Mouse (Mus musculus) midbrain, embryonic 10.5 days (tissue): ENCODE measurements at regions not wholly inside any gene's neighbourhood (a gene's known extent, or its start where the extent isn't known, plus 50 kb on each side); places are given as distances from the start of the nearest gene placed in this dataset.
"Not testable (repeated sequence)": the region's sequence is repeated elsewhere in the genome, so short reads cannot be mapped to it uniquely, and the experiment has no call there.

Source experiments
- DNase-seq: peaks from one replicate; pipeline ENCODE4 v3.0.0-alpha.2; 2017; ENCODE audit warnings: low spot score
- H3K27ac ChIP-seq: fragments of 300-500 bp; sonication (generic); replicated peaks from 2 replicates; pipeline ENCODE4 v1.5.1; 2016; ENCODE audit warnings: mild to moderate bottlenecking
- H3K27me3 ChIP-seq: fragments of 300-500 bp; sonication (generic); 2 replicates; pipeline ENCODE4 v1.6.1; 2016; ENCODE audit warnings: low read depth, mild to moderate bottlenecking; ENCODE audit not compliant: poor library complexity, severe bottlenecking
- H3K36me3 ChIP-seq: fragments of 300-500 bp; sonication (generic); 2 replicates; pipeline ENCODE4 v1.6.1; 2016; ENCODE audit warnings: mild to moderate bottlenecking, moderate library complexity
- H3K4me1 ChIP-seq: fragments of 300-500 bp; sonication (generic); 2 replicates; pipeline ENCODE4 v1.6.1; 2016
- H3K4me3 ChIP-seq: fragments of 300-500 bp; sonication (generic); 2 replicates; pipeline ENCODE4 v1.5.1; 2016; ENCODE audit warnings: mild to moderate bottlenecking, moderate library complexity
- H3K9me3 ChIP-seq: fragments of 300-500 bp; sonication (generic); replicated peaks from 2 replicates; pipeline ENCODE4 v1.6.1; 2016; ENCODE audit warnings: mild to moderate bottlenecking
- WGBS: fragments of 180-500 bp; shearing (Covaris S2); methylation state at CpG from one replicate; pipeline ENCODE4 v1.1.7; 2016; 5-methylcytosine and 5-hydroxymethylcytosine counted together

DNA sequence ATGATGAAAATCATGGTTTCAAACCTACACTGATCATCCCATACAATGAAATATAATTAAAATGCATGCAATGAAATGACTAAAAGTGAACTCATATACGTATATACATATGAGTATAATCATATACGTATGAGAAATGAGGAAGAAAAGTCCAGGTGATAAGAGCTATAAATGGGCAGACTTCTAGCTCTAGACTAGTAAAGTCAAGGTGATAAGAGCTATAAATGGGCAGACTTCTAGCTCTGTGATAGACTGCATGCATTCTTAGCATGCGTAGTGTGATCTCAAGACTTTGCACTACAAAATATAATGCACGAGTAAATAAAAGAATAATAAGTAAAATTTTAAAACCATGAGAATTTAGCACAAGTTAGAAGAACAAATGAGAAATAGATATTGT is 606.2 kb upstream of the Gpc5 start:
- WGBS, result 95% methylated on average over 4 of the region's 4 CpGs
- no peak for DNase-seq
- Histone ChIP-seq H3K27ac (no peak overlapping the region), H3K4me1 (no peaks in the 10 kb centered on the region), H3K27me3 (no peaks in the 10 kb centered on the region), H3K9me3 (no peaks in the 10 kb centered on the region), H3K4me3 (no peak overlapping the region), H3K36me3 (no peaks in the 10 kb centered on the region)

DNA sequence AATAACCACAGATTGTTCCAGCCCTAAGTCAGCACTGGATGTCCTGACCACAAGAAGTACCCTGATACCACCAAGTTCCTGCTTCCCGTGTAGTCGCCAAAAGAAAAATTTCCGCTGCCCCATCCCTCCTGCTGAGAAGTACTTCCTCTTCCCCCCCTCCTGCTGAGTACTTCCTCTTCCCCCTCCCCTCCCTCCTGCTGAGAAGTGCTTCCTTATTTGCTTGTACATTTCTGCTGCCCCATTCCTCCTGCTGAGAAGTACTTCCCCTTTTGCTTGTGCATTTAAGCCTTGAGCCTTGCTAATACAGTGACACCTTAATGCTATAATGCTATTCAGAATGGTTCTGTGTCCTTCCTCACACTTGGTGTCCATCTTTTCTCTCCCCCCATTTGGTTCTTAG is 598.6 kb upstream of the Gpc5 start:
- WGBS, result 88% methylated on average over 3 of the region's 3 CpGs
- not testable (repeated sequence) for DNase-seq, H3K27ac ChIP-seq, H3K4me3 ChIP-seq, H3K27me3 ChIP-seq, H3K4me1 ChIP-seq, H3K36me3 ChIP-seq, H3K9me3 ChIP-seq

DNA sequence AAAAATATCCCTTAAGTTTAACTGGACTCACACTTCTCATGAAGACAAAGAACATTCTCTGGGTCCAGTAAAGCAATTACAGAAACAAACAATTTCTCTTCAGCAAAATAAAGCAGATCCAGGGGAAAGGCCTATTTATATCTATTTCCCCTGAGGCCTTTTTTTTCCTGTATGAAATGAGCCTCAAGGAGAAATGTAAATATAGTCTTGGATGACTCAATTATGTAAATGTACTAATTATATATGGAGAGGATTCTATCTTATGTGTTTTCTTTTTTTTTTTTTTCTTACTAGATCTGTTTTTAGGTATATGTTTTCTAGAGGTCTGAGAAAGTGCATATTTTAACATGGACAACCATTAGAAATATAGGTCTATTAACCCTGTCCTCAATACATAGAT is 587.0 kb upstream of the Gpc5 start:
- no peak for DNase-seq
- no peaks in the 10 kb centered on the region for H3K36me3 ChIP-seq
- no peak overlapping the region for H3K4me3 ChIP-seq
- H3K4me1 ChIP-seq, result no peaks in the 10 kb centered on the region
- H3K27ac ChIP-seq, result no peak overlapping the region
- H3K9me3 ChIP-seq, result no peaks in the 10 kb centered on the region
- H3K27me3 ChIP-seq, result no peaks in the 10 kb centered on the region

DNA sequence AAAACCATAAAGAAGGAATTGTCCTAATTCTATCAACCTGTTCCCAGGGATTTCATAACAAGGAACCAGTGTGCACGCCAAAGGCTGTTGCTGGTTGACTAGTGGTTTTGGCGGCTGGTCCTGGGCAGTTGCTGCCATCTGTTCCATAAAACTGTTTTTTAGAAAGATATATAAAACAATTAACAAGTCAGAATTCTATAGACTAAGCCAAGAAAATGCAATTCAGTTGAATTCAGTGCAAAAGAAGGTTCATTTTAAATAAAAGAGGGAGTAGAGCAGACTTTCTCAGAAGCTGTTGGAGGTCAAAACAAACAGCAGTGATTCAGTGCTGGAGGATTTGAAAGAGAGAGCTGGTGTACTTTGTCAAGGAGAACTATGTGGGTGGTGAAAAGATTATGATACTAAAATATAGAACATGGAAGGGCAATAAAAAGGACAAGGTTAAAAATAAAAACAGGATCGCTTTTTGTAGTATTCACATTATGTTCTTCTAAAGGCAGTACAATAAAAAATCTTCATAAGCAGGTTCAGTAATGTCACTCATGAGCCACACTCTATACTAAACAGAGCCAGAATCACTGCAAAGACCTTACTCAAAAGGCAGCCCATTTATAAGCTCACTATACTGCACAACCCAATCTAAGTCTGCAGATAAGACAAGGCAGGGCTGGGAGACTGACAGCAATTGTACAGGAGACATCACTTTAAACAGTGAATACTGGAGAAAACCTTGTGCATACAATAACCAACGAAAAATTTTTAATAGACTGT is 543.9 kb upstream of the Gpc5 start:
- H3K27ac ChIP-seq, result no peak overlapping the region
- DNase-seq, result no peak
- WGBS, result 86% methylated on average over 4 of the region's 4 CpGs
- H3K4me1 ChIP-seq, result no peaks in the 10 kb centered on the region
- no peaks in the 10 kb centered on the region for H3K27me3 ChIP-seq
- no peaks in the 10 kb centered on the region for H3K9me3 ChIP-seq
- H3K4me3 ChIP-seq, result no peak overlapping the region
- H3K36me3 ChIP-seq, result no peaks in the 10 kb centered on the region

DNA sequence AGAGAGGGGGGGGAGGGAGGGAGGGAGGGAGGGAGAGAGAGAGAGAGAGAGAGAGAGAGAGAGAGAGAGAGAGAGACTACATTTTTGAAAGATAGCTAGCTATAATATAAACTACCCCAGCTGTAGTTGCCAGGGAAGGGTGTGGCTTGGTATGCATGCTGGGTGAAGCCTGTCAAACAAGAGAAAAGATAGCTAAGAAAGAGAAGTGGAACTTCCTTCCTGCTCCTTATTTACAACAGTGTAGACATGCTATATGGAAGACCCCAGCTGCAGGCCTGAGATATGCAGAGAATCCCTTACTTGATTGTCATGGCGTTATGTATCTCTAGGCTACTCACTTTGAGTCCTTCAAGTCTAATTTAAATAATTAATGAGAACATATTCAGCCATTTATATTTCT is 542.9 kb upstream of the Gpc5 start:
- DNase-seq, result no peak
- Histone ChIP-seq H3K27ac (no peak overlapping the region), H3K9me3 (no peaks in the 10 kb centered on the region), H3K36me3 (no peaks in the 10 kb centered on the region), H3K4me1 (no peaks in the 10 kb centered on the region), H3K27me3 (no peaks in the 10 kb centered on the region), H3K4me3 (no peak overlapping the region)
- WGBS, result 89% methylated on average over 1 of the region's 1 CpGs

DNA sequence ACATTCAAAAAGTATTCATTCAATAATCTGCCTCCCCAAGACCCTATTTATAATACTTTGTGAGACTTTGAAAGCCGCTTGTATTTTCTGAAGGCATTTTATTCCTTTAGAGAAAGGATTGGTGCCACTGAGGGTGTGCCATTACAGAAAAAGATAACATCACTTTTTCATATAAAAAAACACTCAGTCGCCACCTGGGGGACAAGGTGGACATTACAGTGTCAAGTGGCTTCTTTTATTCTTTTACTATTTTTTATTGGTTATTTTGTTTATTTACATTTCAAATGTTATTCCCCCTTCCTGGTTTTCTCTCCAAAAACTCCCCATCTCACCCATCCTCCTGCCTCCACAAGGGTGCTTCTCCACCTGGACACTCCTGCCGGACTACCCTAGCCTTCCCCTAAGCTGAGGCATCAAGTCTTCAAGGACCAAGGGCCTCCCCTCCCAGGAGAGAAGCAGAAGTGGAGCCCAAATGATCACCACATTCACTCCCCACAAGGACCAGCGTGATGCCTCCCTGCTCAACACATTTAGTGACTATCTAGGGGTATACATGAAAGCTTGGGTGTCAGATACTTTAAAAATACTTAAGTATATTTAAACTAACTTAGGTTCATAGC is 525.5 kb upstream of the Gpc5 start:
- Histone ChIP-seq H3K4me3 (no peak overlapping the region), H3K27me3 (no peaks in the 10 kb centered on the region), H3K36me3 (no peaks in the 10 kb centered on the region), H3K27ac (no peak overlapping the region), H3K4me1 (0 out of 2 replicates have a peak, but pooled peaks cover 4% of the 10 kb centered on the region), H3K9me3 (no peaks in the 10 kb centered on the region)
- no peak for DNase-seq
- 52% methylated on average over 4 of the region's 4 CpGs for WGBS

DNA sequence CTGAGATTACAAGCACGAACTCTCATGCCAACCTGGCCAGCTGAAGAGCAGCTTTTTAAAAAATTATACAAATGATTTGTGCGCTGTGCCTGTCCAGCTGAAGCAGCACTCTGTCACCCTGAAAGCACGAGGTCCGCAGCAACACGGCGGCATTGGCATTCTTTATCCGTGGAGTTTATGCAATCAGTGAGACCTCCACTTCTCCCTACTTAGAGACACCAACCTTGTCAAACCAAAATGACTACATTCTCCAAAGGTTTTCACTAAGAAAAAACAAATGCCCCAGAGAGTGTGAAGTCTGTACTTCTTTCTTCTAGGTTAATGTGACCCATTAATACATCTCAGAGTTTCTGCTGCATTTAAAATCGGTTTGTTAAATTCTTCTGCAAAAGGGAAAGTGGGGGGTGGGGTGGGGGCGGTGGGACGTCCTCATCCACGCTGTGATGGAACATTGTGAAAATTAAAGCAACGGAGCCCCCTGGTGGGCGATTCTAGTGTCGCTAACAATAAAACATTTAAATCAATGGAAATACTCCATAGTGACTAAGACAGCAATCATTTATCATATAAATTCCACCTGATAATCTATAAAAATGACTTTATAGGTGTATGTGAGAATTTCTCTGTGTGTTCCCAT is 524.2 kb upstream of the Gpc5 start:
- 30% methylated on average over 14 of the region's 14 CpGs for WGBS
- DNase-seq, result peak; percentile 68
- 0 out of 2 replicates have a peak, but pooled peaks cover 4% of the 10 kb centered on the region for H3K4me1 ChIP-seq
- H3K27me3 ChIP-seq, result no peaks in the 10 kb centered on the region
- no peak overlapping the region for H3K27ac ChIP-seq
- H3K36me3 ChIP-seq, result no peaks in the 10 kb centered on the region
- H3K9me3 ChIP-seq, result no peaks in the 10 kb centered on the region
- 0 out of 2 replicates have a peak overlapping the region, but pooled peaks have one; percentile 20 for H3K4me3 ChIP-seq

DNA sequence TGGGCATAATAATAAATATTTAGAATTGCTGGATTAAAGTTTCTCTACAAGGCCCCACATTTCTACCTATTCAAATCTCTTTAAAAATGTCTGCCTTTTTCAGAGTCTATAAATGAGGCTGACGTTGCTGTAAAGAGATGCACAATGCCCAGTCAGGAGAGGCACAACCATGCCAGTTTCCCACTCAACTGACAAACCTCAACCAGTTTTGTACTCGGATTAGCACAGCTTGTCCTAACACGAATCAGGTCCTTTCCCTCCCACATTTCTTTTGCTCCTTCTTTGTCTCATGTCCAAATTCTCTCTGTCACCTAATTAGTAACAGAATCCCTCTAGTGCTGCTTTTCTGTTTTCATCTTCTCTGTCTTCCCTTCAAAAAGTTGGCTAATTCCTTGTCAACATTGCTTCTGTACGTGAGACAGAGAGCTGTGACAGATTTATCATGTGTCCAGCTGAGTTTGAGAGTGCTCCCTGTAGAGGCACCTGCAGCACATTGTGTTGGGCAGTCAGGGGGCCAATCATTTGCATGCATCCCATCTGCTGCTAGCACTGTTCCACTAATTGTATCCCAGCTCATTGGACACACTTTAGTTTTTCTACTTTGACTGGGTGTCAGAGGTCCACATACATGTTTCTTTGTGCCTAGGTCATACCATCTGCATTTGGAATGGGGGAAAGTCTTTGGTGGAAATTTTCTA is 504.5 kb upstream of the Gpc5 start:
- no peak for DNase-seq
- Histone ChIP-seq H3K9me3 (no peaks in the 10 kb centered on the region), H3K36me3 (no peaks in the 10 kb centered on the region), H3K27ac (no peak overlapping the region), H3K4me3 (no peak overlapping the region), H3K4me1 (peaks cover 3% of the 10 kb centered on the region; the same call in 1 of the 2 replicates), H3K27me3 (no peaks in the 10 kb centered on the region)
- 40% methylated on average over 4 of the region's 4 CpGs for WGBS

DNA sequence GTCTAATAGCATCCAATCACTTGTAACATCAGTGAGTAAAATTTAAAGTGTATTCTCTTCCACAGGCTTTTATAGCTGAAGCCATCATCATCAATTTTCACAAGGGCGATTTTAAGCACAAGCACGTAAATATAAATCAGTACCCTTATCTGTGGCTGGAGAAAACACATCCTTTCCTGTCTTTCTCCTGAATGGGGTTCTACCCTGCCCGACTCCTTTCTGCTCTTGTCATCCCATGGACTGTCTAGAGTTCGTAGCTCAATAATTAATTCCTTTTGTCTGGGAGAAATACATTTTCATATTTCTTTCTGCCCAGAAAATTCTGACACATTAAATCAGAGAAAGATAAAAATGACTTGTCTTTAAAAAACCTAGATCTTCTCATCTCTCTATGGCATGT is 482.7 kb upstream of the Gpc5 start:
- WGBS, result 91% methylated on average over 4 of the region's 4 CpGs
- Histone ChIP-seq H3K27ac (no peak overlapping the region), H3K4me1 (no peaks in the 10 kb centered on the region), H3K9me3 (no peaks in the 10 kb centered on the region), H3K36me3 (no peaks in the 10 kb centered on the region), H3K4me3 (no peak overlapping the region), H3K27me3 (no peaks in the 10 kb centered on the region)
- DNase-seq, result no peak

DNA sequence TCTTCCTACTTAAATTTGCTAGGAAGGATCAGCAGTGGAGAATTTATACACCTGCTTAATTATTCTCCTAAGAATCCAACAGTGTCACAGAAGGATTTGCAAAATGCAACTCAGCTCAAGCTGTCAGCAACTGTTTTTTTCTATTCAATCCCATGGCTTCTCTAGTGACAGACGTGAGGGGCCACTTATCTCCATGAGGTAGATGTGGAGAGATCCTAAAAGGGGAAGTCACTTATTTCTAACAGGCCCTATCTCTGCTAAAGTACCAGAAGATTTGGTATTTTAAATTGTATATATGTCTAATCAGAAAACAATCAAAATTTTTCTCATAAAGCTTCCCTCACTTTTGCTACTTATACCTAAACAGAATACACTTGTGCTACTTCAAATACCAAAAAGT is 479.6 kb upstream of the Gpc5 start:
- 67% methylated on average over 1 of the region's 1 CpGs for WGBS
- H3K27ac ChIP-seq, result no peak overlapping the region
- no peaks in the 10 kb centered on the region for H3K4me1 ChIP-seq
- H3K36me3 ChIP-seq, result no peaks in the 10 kb centered on the region
- no peaks in the 10 kb centered on the region for H3K9me3 ChIP-seq
- no peak overlapping the region for H3K4me3 ChIP-seq
- no peaks in the 10 kb centered on the region for H3K27me3 ChIP-seq
- DNase-seq, result no peak

DNA sequence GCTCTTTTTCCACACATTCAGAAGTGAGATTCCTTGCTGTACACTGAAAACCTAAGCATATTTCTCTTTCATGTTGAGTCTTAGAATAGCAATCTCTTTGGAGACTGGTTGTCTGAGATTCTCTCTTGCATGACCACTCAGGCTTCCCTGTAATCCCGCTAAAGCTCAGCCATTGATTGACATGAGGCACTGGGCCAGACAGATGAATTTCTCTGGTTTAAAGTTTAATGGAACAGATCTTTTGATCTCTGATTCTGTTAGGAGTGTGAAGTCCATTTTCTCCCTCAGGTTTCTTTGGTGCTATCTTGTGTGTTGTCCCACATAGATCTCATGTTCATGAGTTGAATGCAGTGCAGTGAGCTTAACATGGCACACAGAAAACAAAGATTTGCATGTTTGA is 435.4 kb upstream of the Gpc5 start:
- no peaks in the 10 kb centered on the region for H3K36me3 ChIP-seq
- H3K4me1 ChIP-seq, result no peaks in the 10 kb centered on the region
- no peaks in the 10 kb centered on the region for H3K9me3 ChIP-seq
- 66% methylated on average over 1 of the region's 1 CpGs for WGBS
- H3K27ac ChIP-seq, result no peak overlapping the region
- no peak overlapping the region for H3K4me3 ChIP-seq
- no peaks in the 10 kb centered on the region for H3K27me3 ChIP-seq
- DNase-seq, result no peak

DNA sequence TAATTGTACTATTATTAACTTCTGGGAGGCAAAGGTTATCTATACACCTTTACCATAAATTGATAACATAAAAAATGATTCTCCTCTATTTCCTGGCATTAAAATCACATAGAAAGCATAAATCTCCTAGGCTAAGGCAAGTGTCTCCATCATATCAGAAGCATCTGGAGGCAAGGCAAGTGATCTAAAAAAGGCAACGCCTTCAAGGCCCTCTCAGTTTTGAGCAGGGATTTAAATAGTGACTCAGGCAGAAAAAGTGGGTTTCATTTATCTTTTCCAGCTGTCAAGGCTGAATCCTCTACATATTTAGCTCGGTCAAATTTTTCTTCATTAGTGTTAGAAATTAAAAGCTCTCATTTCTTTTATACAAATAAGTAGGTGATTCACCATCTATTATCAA is 430.0 kb upstream of the Gpc5 start:
- DNase-seq, result no peak
- no peaks in the 10 kb centered on the region for H3K4me1 ChIP-seq
- WGBS, result 86% methylated on average over 2 of the region's 2 CpGs

DNA sequence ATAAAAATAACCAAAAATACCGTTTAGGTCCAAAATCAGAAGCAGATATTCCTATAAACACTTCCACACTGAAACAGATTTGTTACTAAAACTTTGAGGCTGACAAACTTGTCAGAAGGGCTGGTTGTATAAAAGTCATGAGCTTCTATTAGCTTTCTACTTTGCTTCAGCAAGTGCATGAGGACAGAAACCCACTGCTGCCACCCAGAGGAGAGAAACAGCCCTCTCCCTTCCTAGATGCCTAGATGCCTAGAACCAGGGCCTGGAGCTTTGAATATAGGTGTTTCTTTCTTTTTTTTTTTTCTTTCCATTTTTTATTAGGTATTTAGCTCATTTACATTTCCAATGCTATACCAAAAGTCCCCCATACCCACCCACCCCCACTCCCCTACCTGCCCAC is 406.9 kb upstream of the Gpc5 start:
- 64% methylated on average over 1 of the region's 1 CpGs for WGBS

More for the DNA sequence above, 430.0 kb upstream of the Gpc5 start:
- H3K4me3 ChIP-seq, result no peak overlapping the region
- H3K27ac ChIP-seq, result no peak overlapping the region
- no peaks in the 10 kb centered on the region for H3K27me3 ChIP-seq
- no peaks in the 10 kb centered on the region for H3K36me3 ChIP-seq
- no peaks in the 10 kb centered on the region for H3K9me3 ChIP-seq

More for the DNA sequence above, 406.9 kb upstream of the Gpc5 start:
- Histone ChIP-seq H3K27ac (no peak overlapping the region), H3K9me3 (no peaks in the 10 kb centered on the region), H3K27me3 (no peaks in the 10 kb centered on the region), H3K4me3 (no peak overlapping the region), H3K4me1 (no peaks in the 10 kb centered on the region), H3K36me3 (no peaks in the 10 kb centered on the region)
- no peak for DNase-seq
